Mouse (Mus musculus): ENCODE results near the gene Otud7b.

DNA sequence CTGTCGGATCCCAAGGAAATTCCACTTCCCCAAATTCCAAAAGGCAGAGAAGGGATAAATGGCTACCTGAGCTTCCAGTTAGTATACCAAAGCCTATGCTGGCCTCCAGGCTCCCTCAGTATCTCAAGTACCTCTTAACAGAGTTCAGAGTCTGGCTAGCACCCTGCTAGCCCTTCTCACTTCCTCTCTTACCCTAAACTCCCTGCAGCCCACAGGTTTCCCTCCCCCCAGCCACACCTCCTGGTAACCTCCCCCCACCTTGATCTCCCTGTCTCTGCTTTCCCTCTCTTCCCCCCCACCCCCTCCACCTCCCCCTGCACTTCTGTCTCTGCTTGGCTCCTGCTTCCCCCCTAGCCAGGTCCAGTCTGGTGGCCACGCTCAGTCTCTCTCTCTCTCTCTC is 95.4 kb downstream of the Otud7b start:
- TF ChIP-seq CTCF (IDR thresholded peaks at IDR 0.05; ENCODE audit: control insufficient read depth, insufficient read depth, insufficient replicate concordance, low read depth, low read length) (no peak), POLR2A (IDR thresholded peaks at IDR 0.05; ENCODE audit: control insufficient read depth, low read depth, low read length) (no peak)

Measured in testis, adult 2 months (tissue).